Mouse (Mus musculus) c-Kit-positive CD71-negative TER-119-negative erythroid progenitor cells, embryonic 14.5 days (primary cell): ENCODE measurements around the gene Cnn2.

Experiments used
- DNase-seq: peaks from one replicate; pipeline ENCODE4 v3.0.0-alpha.2; 2013; ENCODE audit warnings: low read depth

The Cnn2 gene

GRCm38 (mm10) chr10:79991099-79991498 lies 2.7 kb downstream of the Cnn2 start:
- DNase-seq = no peak

- no peak for DNase-seq
Observed at GRCm38 (mm10) chr10:79991548-79991947, 3.2 kb downstream of the Cnn2 start.

GRCm38 (mm10) chr10:79994397-79995115 lies 6.2 kb downstream of the Cnn2 start:
- no peak for DNase-seq

DNA sequence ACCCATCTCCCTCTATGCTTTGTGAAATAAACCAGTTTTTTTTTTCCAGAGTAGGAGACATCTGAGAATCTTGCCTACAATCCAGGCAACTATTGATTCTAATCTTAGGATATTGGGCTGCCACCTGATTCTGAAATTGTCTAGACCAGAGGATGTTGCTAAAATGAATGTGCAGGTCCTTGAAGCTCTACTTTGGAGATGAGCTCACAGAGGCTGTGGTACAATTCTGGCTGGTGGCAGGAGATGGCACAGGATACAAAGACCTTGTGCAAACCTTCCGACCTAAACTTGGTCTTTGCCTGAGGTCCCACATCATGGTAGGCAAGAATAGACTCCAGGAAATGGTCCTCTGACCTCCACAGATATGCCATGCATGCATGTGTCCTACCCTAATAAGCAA lies 7.3 kb downstream of the Cnn2 start:
- DNase-seq = no peak

GRCm38 (mm10) chr10:79996272-79997033 lies 8.1 kb downstream of the Cnn2 start, which contains the start of gene Abca7:
Gene Abca7 (plus strand): TSS chr10:79996494.
- peak; percentile 98 for DNase-seq

- DNase-seq = no peak
Observed at GRCm38 (mm10) chr10:79997034-79997760, 8.8 kb downstream of the Cnn2 start.

DNA sequence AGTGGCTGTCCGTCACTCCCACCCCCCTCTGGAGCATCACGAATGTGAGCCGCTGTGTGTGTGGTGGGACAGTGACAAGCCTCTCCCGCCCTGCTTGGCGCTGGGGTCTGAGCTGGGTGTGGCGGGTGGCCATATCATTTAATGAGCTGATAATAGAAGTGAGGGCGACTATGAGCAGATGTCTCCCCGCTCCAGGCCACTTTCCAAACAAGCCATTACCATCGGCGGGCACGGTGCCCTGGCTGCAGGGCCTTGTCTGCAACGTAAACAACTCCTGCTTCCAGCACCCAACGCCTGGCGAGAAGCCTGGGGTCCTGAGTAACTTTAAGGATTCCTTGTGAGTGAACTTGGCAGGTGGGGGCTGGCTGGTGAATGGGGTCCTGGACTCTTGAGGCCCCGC lies 9.4 kb downstream of the Cnn2 start:
- DNase-seq = no peak

DNA sequence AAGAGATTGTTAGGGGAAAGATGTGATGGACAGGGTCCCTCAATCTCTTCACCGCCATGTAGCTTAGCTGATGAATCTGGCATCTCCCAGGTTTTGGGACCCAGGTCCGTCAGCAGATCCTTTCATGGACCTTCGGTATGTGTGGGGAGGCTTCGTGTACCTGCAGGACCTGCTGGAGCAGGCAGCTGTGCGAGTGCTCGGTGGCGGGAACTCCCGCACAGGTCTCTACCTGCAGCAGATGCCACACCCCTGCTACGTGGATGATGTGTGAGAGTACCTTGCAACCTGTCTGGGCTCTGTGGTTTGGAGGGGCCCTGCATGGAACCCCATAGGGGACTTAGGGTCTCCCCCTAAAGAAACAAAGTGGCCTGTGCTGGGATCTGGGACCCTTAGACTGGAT lies 13.6 kb downstream of the Cnn2 start:
- DNase-seq = no peak

GRCm38 (mm10) chr10:80002829-80003228 lies 14.4 kb downstream of the Cnn2 start:
- DNase-seq = no peak

GRCm38 (mm10) chr10:80003374-80004232 lies 15.2 kb downstream of the Cnn2 start:
- no peak for DNase-seq

- DNase-seq = no peak
Observed at GRCm38 (mm10) chr10:80004233-80004705, 15.9 kb downstream of the Cnn2 start.

DNA sequence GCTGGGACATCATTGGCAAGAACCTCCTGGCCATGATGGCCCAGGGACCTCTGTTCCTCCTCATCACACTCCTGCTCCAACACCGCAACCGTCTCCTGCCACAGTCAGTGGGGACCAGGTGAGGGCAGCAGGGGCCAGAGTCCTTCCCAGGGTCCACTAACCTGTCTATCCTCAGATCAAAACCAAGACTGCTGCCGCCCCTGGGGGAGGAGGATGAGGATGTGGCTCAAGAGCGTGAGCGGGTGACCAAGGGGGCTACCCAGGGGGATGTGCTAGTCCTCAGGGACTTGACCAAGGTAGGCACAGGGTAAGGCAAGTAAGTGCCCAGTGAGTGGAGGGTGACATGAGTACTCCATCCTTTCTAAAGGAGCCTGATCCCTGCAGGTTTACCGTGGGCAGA lies 23.4 kb downstream of the Cnn2 start:
- no peak for DNase-seq

DNA sequence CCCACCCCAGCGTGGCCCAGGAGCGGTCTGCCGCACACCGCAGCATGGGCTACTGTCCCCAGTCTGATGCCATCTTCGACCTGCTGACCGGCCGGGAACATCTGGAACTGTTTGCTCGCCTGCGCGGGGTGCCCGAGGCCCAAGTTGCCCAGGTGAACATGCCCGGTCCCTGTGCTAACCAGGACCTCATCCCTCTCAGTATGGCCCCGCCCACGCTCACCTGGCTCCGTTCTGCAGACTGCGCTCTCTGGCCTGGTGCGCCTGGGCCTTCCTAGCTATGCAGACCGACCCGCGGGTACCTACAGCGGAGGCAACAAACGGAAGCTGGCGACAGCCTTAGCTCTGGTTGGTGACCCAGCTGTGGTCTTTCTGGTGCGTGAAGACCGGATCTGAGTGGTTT lies 25.2 kb downstream of the Cnn2 start:
- no peak for DNase-seq

- DNase-seq = no peak
Observed at GRCm38 (mm10) chr10:80014484-80015290, 26.3 kb downstream of the Cnn2 start.

DNA sequence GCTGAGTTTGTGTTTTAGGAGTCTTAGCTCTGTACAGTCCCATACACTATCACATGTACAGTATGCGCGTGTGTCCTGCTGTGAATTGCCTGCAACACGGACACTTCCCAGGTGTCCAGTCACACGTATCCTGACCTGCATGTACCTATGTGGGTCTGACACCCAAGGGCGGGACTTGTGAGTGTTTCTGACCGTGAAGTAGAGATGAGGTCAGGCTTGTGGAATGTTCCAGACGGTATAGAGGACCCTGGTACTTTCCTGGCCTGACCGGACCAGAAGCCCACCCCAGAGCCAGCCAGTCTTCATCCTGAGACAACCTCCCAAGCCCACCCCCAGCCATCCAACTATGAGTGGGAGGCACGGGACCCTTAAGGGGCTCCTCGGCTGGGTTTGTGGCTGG lies 27.2 kb downstream of the Cnn2 start:
- DNase-seq = no peak

GRCm38 (mm10) chr10:80016511-80016910 lies 28.1 kb downstream of the Cnn2 start, which contains the start of gene Arhgap45:
Gene Arhgap45 (plus strand): TSS chr10:80016653.
- peak; percentile 84 for DNase-seq

DNA sequence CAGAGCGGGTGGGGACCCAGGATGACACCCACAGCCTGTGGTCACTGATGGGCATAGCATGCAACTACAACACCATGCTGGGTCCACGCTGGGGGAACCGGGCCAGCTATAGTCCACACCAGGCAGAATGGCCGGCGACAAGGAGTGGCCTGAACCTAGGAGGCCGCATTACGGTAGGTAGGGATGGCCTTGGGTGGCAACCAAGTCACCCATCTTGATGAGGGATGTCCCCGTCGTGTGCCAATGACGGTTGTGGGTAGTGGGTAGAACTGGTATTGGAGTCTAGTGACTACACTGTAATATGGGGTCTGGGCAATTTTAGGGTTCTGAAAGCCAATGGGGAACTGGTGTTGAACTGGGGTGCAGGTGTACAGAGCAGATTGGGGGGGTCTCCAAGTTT lies 28.5 kb downstream of the Cnn2 start:
- no peak for DNase-seq

- DNase-seq = peak; percentile 70
Observed at GRCm38 (mm10) chr10:80017361-80017760, 29.0 kb downstream of the Cnn2 start.

GRCm38 (mm10) chr10:80017771-80018170 lies 29.4 kb downstream of the Cnn2 start:
- DNase-seq = no peak

GRCm38 (mm10) chr10:80018739-80019297 lies 30.4 kb downstream of the Cnn2 start:
- DNase-seq = no peak
